Comparison of ENCODE assay signal across 12 mouse cellular contexts in the genomic region with DNA sequence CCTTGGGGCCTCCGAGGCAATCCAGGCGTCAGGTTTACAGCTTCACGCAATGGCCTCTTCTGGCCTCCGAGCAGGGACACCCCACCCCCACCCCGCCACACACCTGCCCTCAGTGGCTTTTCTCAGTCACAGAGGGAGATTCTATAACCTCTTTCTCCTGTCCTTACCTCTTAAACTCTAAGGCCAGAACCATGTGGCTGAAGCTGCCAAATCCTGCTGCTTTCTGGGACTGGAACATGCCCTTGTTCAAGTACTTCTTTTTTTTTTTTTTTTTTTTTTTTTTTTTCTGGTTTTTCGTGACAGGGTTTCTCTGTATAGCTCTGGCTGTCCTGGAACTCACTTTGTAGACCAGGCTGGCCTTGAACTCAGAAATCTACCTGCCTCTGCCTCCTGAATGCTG. TPM values are rescaled to one million over a fixed set of nuclear protein-coding genes. Genes with fewer than 3 reads are reported as not detected.
"Had no signal": no experiment of that assay in that cellular context is flagged by ENCODE, and none has a peak within 500 bp of the region (broad histone marks: within the 10 kb centered on the region; RNA-seq: fewer than 3 reads in every experiment).

No protein-coding gene starts in this region.

RNA-seq across cellular contexts. Expression of a gene that starts 25.0 kb away (rescaled TPM):
- total RNA-seq: common myeloid progenitor, adult 5-6 weeks; forebrain, postnatal 0 days; gastrocnemius, adult 2 months; gastrocnemius, adult 8-10 months; gastrocnemius, postnatal 14 days; gastrocnemius, postnatal 36 days; heart, adult 2 months had no signal
- polyA plus RNA-seq: cortical plate, adult 2 months; embryonic facial prominence, embryonic 11.5 days; forebrain, embryonic 13.5 days; forebrain, embryonic 14.5 days; frontal cortex, adult 2 months had no signal
